Mouse (Mus musculus) layer of hippocampus, postnatal 10 days (tissue): ENCODE results near the gene Ptch1. TPM values are rescaled to one million over a fixed set of nuclear protein-coding genes. Genes with fewer than 3 reads are reported as not detected.

Experiments used
- DNase-seq, 2 experiments: peaks; one replicate each; pipeline ENCODE4 v3.0.0; 2021; ENCODE audit warnings: low spot score in 2 of 2
- long read RNA-seq: library from polyadenylated mRNA; stranded (forward); transcript quantifications from one replicate; pipeline ENCODE4 v2.0.0, GENCODE M21; 2023
- total RNA-seq, 2 experiments: library from RNA; stranded (reverse); gene quantifications; 2 replicates each; pipeline ENCODE4 v1.2.3; 2021

Ptch1 gene
- 10 to 100 TPM; 31.3 to 39.1 TPM for total RNA-seq
- long read RNA-seq, partial matches to known transcripts: 3 of 22 reads
- long read RNA-seq, other reads (novel, unspliced or antisense): 19 of 22 reads

GRCm38 (mm10) chr13:63573256-63573835 lies at the start of gene Ptch1:
Ptch1 (minus strand) TSS chr13:63573598.
- peak; percentile 50 to 60 for DNase-seq

GRCm38 (mm10) chr13:63621301-63621700 lies 47.9 kb upstream of the Ptch1 start:
- no peak for DNase-seq

- DNase-seq: no peak
Observed at GRCm38 (mm10) chr13:63613201-63613600, 39.8 kb upstream of the Ptch1 start.

- DNase-seq: no peak
Observed at GRCm38 (mm10) chr13:63609734-63610133, 36.3 kb upstream of the Ptch1 start.

- DNase-seq: no peak
Observed at GRCm38 (mm10) chr13:63597593-63597992, 24.2 kb upstream of the Ptch1 start.

GRCm38 (mm10) chr13:63595869-63596268 lies 22.5 kb upstream of the Ptch1 start:
- DNase-seq: no peak

- DNase-seq: no peak
Observed at GRCm38 (mm10) chr13:63593469-63594050, 20.2 kb upstream of the Ptch1 start.

GRCm38 (mm10) chr13:63592755-63593154 lies 19.4 kb upstream of the Ptch1 start:
- no peak for DNase-seq

GRCm38 (mm10) chr13:63574601-63575000 lies 1.2 kb upstream of the Ptch1 start:
- DNase-seq: no peak

- DNase-seq: peak; percentile 57 to 62
Observed at GRCm38 (mm10) chr13:63572453-63573255, 744 bp downstream of the Ptch1 start.

- no peak for DNase-seq
Observed at GRCm38 (mm10) chr13:63572111-63572452, 1.3 kb downstream of the Ptch1 start.

GRCm38 (mm10) chr13:63570456-63570855 lies 2.9 kb downstream of the Ptch1 start:
- no peak for DNase-seq

- DNase-seq: no peak
Observed at GRCm38 (mm10) chr13:63569396-63569756, 4.0 kb downstream of the Ptch1 start.

GRCm38 (mm10) chr13:63568741-63569395 lies 4.5 kb downstream of the Ptch1 start:
- no peak for DNase-seq

- DNase-seq: no peak
Observed at GRCm38 (mm10) chr13:63568306-63568705, 5.1 kb downstream of the Ptch1 start.

- peak; percentile 90 to 94 for DNase-seq
Observed at GRCm38 (mm10) chr13:63567677-63568293, 5.6 kb downstream of the Ptch1 start.

- peak; percentile 72 to 83 for DNase-seq
Observed at GRCm38 (mm10) chr13:63566018-63567015, 7.1 kb downstream of the Ptch1 start.

- DNase-seq: peak; percentile 51 to 61
Observed at GRCm38 (mm10) chr13:63565320-63566017, 7.9 kb downstream of the Ptch1 start.

GRCm38 (mm10) chr13:63564626-63565319 lies 8.6 kb downstream of the Ptch1 start:
- peak; percentile 59 to 69 for DNase-seq
